Mouse (Mus musculus): Measurements from ENCODE around the gene Heatr3. TPM values are rescaled to one million over a fixed set of nuclear protein-coding genes. Genes with fewer than 3 reads are reported as not detected.

Heatr3 gene
- polyA plus RNA-seq, 1 experiment from 2014 or later: 42.6 TPM

Small RNAs within 50 kb of the gene (microRNA-seq; reads per million reads assigned to microRNA genes)
- not detected for gene Mir7071

Other genes with a start within 250 kb of the Heatr3 start
- gene Zfp423, start 178.3 kb upstream of the Heatr3 start, polyA plus RNA-seq (2015; fragmentation: Nextera tagmentation; extraction: Ambion mirVana): 7.3 and 9.9 TPM in 2 replicates
- 55.7 and 58.8 TPM in 2 replicates for gene Cnep1r1, start 19.1 kb upstream of the Heatr3 start, polyA plus RNA-seq (2015; fragmentation: Nextera tagmentation; extraction: Ambion mirVana)
- gene Tent4b, start 61.4 kb downstream of the Heatr3 start, polyA plus RNA-seq (2015; fragmentation: Nextera tagmentation; extraction: Ambion mirVana): 8.4 and 8.6 TPM in 2 replicates
- 12.7 and 13.9 TPM in 2 replicates for gene Adcy7, start 134.5 kb downstream of the Heatr3 start, polyA plus RNA-seq (2015; fragmentation: Nextera tagmentation; extraction: Ambion mirVana)
- 66.8 and 74.2 TPM in 2 replicates for gene Brd7, start 224.3 kb downstream of the Heatr3 start, polyA plus RNA-seq (2015; fragmentation: Nextera tagmentation; extraction: Ambion mirVana)

Measured in lung, embryonic 15.5 days (tissue).